Mouse (Mus musculus): ENCODE results near the gene Cnot9. TPM values are rescaled to one million over a fixed set of nuclear protein-coding genes. Genes with fewer than 3 reads are reported as not detected.

Cnot9 gene
- polyA plus RNA-seq (2017; shearing (Covaris generic)) = 10 to 100 TPM; 34.7 to 37.7 TPM

DNA sequence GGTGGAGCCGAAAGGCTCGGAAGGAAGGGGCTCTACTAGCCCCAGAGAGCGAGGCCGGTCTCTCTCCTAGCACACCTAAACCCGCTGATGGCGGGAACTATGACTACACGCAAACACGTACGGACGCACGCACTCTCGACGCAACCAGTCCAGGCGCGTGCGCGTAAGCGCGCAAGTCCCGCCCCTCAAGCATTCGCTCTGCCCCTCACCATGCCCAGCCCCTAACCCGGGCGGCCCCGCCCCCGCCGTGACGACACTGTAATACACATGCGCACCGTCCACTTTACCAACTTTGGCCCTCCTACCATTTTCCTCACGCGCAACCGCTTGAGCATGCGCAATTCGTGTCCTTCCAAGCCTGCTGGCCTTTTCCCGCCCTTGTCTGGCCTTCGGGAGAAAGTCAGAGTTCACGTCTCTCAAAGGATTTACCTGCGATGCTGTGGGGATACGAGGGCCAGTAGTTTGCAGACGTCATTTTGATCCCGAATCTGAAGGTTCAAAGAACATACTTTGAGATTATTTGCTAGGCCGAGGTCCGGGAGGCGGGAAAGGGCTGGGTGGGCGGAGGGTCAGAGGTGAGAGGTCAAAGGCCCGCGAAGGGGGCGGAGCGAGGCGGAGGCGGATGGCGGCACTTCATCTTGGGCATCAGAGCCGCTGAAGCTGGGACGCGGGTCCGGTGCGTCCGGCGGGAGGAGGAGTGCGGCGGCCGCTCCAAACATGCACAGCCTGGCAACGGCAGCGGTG, at the start of gene Cnot9:
Gene Cnot9 (plus strand): TSS at position 338 of the 744 bp plus-strand sequence.

DNA sequence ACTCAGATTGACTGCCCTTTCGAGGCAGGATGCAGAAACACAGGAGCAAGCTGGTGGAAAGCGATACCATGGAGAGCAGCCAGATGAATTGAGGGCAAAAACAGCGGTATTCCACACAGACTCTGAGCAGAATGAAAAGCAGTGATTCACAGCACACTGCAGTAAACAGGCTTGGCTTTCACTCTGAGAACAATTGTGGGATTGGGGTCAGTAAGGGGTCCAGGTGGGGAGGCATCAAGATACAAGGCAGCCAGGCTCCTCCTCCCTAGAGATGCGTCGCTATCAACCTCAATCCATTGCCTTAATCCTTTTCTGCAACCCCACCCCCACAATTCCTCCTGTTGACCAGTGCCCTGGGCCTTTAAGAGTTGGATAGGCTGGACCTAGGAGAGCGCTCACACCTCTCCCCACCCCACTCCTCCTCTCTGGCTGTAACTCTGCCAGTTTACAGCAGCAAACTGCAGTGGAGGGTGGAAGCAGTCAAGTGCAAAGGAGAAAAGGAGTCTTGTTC, 36.6 kb downstream of the Cnot9 start, which contains the start of gene Plcd4:
Gene Plcd4 (plus strand): TSS at position 438 of the 511 bp plus-strand sequence.

DNA sequence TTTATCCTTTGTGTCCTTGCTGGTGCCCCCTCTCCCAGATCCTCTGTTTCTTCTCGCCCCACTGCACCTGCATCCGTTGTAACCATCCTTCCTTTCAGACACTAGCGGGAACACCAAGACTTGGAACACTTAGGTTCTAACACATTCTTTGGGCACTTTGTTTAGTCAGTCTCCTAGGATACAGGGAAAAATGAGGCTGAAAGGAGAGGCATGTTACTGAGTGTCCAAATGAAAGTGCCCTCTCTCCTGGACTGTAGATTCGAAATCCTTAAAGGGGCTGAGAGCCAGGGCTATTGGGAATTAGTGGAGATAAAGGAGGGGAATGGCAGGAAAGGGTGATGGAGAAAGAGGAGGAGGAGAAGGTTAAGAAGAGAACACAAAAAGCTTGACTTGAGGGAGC, 38.3 kb downstream of the Cnot9 start, which contains the start of gene Usp37:
Gene Usp37 (minus strand): TSS at position 101 of the 400 bp plus-strand sequence.

Other genes starting within 250 kb of the Cnot9 start
- under 1 TPM in 1 of 2 experiments, not detected in 1; 0.16 TPM for gene Gpbar1, start 227.5 kb upstream of the Cnot9 start, polyA plus RNA-seq (2017; shearing (Covaris generic))
- 100 to 1,000 TPM; 193 to 248 TPM for gene Aamp, start 221.3 kb upstream of the Cnot9 start, polyA plus RNA-seq (2017; shearing (Covaris generic))
- 10 to 100 TPM; 70.6 to 76.1 TPM for gene Pnkd, start 221.1 kb upstream of the Cnot9 start, polyA plus RNA-seq (2017; shearing (Covaris generic))
- 10 to 100 TPM in 1 of 2 experiments, 1 to 10 TPM in 1; 8.1 to 31.0 TPM for gene Tmbim1, start 200.4 kb upstream of the Cnot9 start, polyA plus RNA-seq (2017; shearing (Covaris generic))
- gene Catip, start 143.9 kb upstream of the Cnot9 start, polyA plus RNA-seq (2017; shearing (Covaris generic)) = not detected
- gene Slc11a1, start 130.9 kb upstream of the Cnot9 start, polyA plus RNA-seq (2017; shearing (Covaris generic)) = 1 to 10 TPM; 1.9 to 4.5 TPM
- 1 to 10 TPM; 4.9 to 6.8 TPM for gene Ctdsp1, start 114.5 kb upstream of the Cnot9 start, polyA plus RNA-seq (2017; shearing (Covaris generic))
- gene Vil1, start 96.7 kb upstream of the Cnot9 start, polyA plus RNA-seq (2017; shearing (Covaris generic)) = under 1 TPM; 0.05 to 0.16 TPM
- 1 to 10 TPM in 1 of 2 experiments, under 1 TPM in 1; 0.66 to 1.5 TPM for gene Plcd4, start 36.8 kb downstream of the Cnot9 start, polyA plus RNA-seq (2017; shearing (Covaris generic))
- 10 to 100 TPM; 12.0 to 13.0 TPM for gene Usp37, start 38.2 kb downstream of the Cnot9 start, polyA plus RNA-seq (2017; shearing (Covaris generic))
- gene Zfp142, start 82.2 kb downstream of the Cnot9 start, polyA plus RNA-seq (2017; shearing (Covaris generic)) = 10 to 100 TPM; 10.2 to 14.0 TPM
- 10 to 100 TPM in 1 of 2 experiments, 1 to 10 TPM in 1; 9.8 to 11.9 TPM for gene Bcs1l, start 82.2 kb downstream of the Cnot9 start, polyA plus RNA-seq (2017; shearing (Covaris generic))
- gene Rnf25, start 95.3 kb downstream of the Cnot9 start, polyA plus RNA-seq (2017; shearing (Covaris generic)) = 10 to 100 TPM; 19.4 to 25.8 TPM
- under 1 TPM in 1 of 2 experiments, not detected in 1; 0.53 TPM for gene Stk36, start 95.4 kb downstream of the Cnot9 start, polyA plus RNA-seq (2017; shearing (Covaris generic))
- 10 to 100 TPM; 13.3 to 24.1 TPM for gene Ttll4, start 155.7 kb downstream of the Cnot9 start, polyA plus RNA-seq (2017; shearing (Covaris generic))
- gene Cyp27a1, start 207.5 kb downstream of the Cnot9 start, polyA plus RNA-seq (2017; shearing (Covaris generic)) = under 1 TPM in 1 of 2 experiments, not detected in 1; 0.66 TPM
- under 1 TPM in 1 of 2 experiments, not detected in 1; 0.15 TPM for gene Prkag3, start 243.2 kb downstream of the Cnot9 start, polyA plus RNA-seq (2017; shearing (Covaris generic))

All from activated CD4-positive, CD25-positive, alpha-beta regulatory T cell (primary cell).